Mouse (Mus musculus) erythroblast, embryonic 14.5 days (primary cell): Measurements from ENCODE around the gene Slc6a6. TPM values are rescaled to one million over a fixed set of nuclear protein-coding genes. Genes with fewer than 3 reads are reported as not detected.

ENCODE experiments used
- H3K27me3 ChIP-seq: 2 replicates; pipeline ENCODE4 v1.6.1; 2012; ENCODE audit warnings: inconsistent platforms; ENCODE audit not compliant: control insufficient read depth
- H3K36me3 ChIP-seq: 2 replicates; pipeline ENCODE4 v1.6.1; 2012; ENCODE audit warnings: mild to moderate bottlenecking, inconsistent platforms; ENCODE audit not compliant: control insufficient read depth
- H3K4me1 ChIP-seq: 2 replicates; pipeline ENCODE4 v1.6.1; 2012; ENCODE audit warnings: inconsistent platforms; ENCODE audit not compliant: control insufficient read depth
- H3K4me3 ChIP-seq: replicated peaks from 2 replicates; pipeline ENCODE3; 2012; ENCODE audit warnings: moderate library complexity, mild to moderate bottlenecking, inconsistent platforms
- H3K9me3 ChIP-seq: 2 replicates; pipeline ENCODE4 v1.6.1; 2012; ENCODE audit warnings: low read length, inconsistent platforms, mixed read lengths; ENCODE audit not compliant: control insufficient read depth
- GATA1 ChIP-seq: IDR thresholded peaks from 2 replicates; pipeline ENCODE4 v1.6.1; 2012; ENCODE audit warnings: low read length, inconsistent platforms, mixed read lengths
- TAL1 ChIP-seq: IDR thresholded peaks from 3 replicates; pipeline ENCODE4 v1.6.1; 2012; ENCODE audit warnings: low read length, inconsistent platforms, mixed read lengths
- polyA plus RNA-seq: library from polyadenylated mRNA; stranded (reverse); fragments of >175 nt; gene quantifications from 2 replicates; pipeline ENCODE4 v1.2.3, GENCODE M21; 2012

Gene Slc6a6
- polyA plus RNA-seq, 1 experiment: 0.45 TPM

- Histone ChIP-seq H3K36me3 (no peaks in the 10 kb centered on the region), H3K4me1 (no peaks in the 10 kb centered on the region), H3K4me3 (no peak overlapping the region), H3K9me3 (no peaks in the 10 kb centered on the region), H3K27me3 (no peaks in the 10 kb centered on the region)
- TF ChIP-seq TAL1 (no peak), GATA1 (no peak)
These were observed 90.1 kb downstream of the Slc6a6 start for GRCm38 (mm10) chr6:91773951-91774350.

DNA sequence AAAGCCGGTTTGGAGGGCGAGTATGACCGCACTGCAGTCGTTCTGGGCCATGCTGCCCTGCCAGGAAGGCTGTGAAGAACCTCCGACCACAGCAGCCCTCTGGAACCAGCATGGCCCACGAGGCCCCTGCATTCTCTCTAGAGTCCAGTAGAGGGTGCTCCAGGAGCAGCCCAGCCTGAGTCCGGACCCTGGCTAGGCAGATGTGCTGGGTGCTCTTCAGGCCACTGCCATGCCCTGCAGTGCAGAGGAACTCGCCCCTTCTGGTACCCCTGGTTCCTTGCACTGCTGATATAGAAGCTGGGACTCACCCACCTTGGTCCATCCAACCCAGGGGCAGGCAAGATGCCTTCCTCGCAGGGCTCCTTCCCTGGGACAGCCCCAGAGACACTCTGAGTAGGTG lies 92.7 kb downstream of the Slc6a6 start:
- no peaks in the 10 kb centered on the region for H3K9me3 ChIP-seq
- H3K4me1 ChIP-seq: no peaks in the 10 kb centered on the region
- H3K27me3 ChIP-seq: no peaks in the 10 kb centered on the region
- no peaks in the 10 kb centered on the region for H3K36me3 ChIP-seq
- H3K4me3 ChIP-seq: no peak overlapping the region
- TF ChIP-seq TAL1 (no peak), GATA1 (no peak)

DNA sequence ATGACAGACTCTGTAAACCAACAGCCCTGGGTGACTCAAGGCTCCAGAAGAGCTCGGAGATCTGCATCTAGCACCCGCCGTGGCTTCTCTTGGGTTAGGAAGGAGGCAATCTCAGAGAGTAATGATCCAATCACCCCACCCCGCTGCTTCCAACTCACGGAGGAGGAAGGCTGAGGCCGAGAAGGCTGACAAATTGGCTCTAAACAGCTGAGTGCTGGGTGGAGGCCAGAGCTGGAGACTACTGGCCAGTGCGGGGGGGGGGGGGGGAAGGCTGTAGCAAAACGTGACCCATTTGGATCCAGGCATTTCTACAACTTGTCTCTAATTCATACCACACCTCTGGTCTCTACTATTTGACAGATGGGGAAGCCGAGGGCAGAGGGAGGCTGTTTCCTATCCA lies 95.4 kb downstream of the Slc6a6 start:
- Histone ChIP-seq H3K4me1 (no peaks in the 10 kb centered on the region), H3K9me3 (no peaks in the 10 kb centered on the region), H3K36me3 (no peaks in the 10 kb centered on the region), H3K4me3 (no peak overlapping the region), H3K27me3 (no peaks in the 10 kb centered on the region)
- TF ChIP-seq TAL1 (no peak), GATA1 (no peak)

DNA sequence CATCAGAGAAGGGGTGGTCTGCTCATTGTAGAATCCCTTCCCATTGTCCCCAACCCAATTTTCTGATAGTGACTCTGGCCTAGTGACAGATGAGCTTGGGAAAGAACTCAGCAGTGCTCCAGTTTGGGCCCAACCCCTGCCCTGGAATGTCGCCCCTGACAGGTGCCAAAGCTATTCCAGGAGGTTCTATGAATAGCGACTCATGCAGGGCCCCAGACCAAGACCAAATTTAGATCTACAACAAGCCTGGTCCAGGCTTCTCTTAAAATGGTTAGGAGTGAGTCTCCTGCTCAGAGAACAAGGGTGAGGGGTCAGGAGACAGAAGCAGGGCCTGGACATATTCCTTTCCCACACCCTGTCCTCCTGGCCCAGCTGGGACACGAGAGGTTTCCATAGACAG lies 101.2 kb downstream of the Slc6a6 start:
- Histone ChIP-seq H3K4me3 (no peak overlapping the region), H3K9me3 (no peaks in the 10 kb centered on the region), H3K27me3 (no peaks in the 10 kb centered on the region), H3K4me1 (no peaks in the 10 kb centered on the region), H3K36me3 (no peaks in the 10 kb centered on the region)
- TF ChIP-seq TAL1 (no peak), GATA1 (no peak)

GRCm38 (mm10) chr6:91788311-91788798 lies 104.5 kb downstream of the Slc6a6 start:
- Histone ChIP-seq H3K36me3 (no peaks in the 10 kb centered on the region), H3K9me3 (no peaks in the 10 kb centered on the region), H3K4me3 (no peak overlapping the region), H3K27me3 (no peaks in the 10 kb centered on the region), H3K4me1 (no peaks in the 10 kb centered on the region)
- TF ChIP-seq GATA1: no peak
- no peak for TF ChIP-seq TAL1

- TF ChIP-seq GATA1 (no peak), TAL1 (no peak)
- H3K9me3 ChIP-seq: no peaks in the 10 kb centered on the region
- no peaks in the 10 kb centered on the region for H3K36me3 ChIP-seq
- H3K27me3 ChIP-seq: no peaks in the 10 kb centered on the region
- no peaks in the 10 kb centered on the region for H3K4me1 ChIP-seq
- no peak overlapping the region for H3K4me3 ChIP-seq
These were observed 111.8 kb downstream of the Slc6a6 start for GRCm38 (mm10) chr6:91795640-91796039.

DNA sequence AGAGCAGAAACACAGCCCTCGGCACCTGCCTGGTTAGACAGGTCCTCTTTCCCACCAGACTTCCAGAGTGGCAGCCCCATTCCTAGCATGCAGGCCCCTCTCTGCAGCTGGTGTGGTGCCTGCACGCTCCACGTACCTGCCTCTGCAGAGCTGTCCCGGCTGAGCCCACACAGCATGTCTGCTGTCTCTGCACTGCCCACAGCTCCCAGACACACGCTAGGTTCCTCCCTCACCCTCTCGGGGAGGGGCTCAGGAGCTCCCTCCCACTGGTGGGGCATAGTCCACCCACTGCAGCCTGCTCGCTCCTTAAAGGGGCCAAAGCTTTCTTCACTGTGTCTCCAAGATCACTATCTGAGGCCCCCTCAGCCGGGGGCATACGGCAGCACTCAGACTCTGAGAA lies 112.2 kb downstream of the Slc6a6 start:
- no peaks in the 10 kb centered on the region for H3K27me3 ChIP-seq
- no peak for TF ChIP-seq TAL1
- no peak for TF ChIP-seq GATA1
- no peaks in the 10 kb centered on the region for H3K9me3 ChIP-seq
- H3K4me1 ChIP-seq: no peaks in the 10 kb centered on the region
- no peaks in the 10 kb centered on the region for H3K36me3 ChIP-seq
- no peak overlapping the region for H3K4me3 ChIP-seq

DNA sequence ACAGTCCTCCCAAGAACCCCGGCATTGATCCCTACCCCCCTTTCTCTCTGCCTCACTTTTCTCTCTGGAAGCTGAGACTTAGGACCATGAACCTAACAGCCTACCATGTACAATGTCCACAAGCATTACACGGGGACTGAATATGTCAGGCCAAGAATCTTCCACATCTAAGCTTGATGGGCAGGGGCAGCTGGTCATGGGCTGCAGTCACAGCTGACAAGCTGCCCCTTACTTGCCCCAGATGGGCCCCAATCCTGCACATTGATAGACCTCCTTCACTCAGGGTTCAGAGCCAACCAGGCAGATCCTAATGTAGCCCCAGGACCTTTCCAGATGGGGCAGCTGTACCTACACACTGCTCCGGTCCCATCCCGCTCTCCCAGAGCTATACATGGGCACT lies 112.9 kb downstream of the Slc6a6 start:
- Histone ChIP-seq H3K4me3 (no peak overlapping the region), H3K36me3 (no peaks in the 10 kb centered on the region), H3K4me1 (no peaks in the 10 kb centered on the region), H3K9me3 (no peaks in the 10 kb centered on the region), H3K27me3 (no peaks in the 10 kb centered on the region)
- no peak for TF ChIP-seq TAL1
- TF ChIP-seq GATA1: no peak

DNA sequence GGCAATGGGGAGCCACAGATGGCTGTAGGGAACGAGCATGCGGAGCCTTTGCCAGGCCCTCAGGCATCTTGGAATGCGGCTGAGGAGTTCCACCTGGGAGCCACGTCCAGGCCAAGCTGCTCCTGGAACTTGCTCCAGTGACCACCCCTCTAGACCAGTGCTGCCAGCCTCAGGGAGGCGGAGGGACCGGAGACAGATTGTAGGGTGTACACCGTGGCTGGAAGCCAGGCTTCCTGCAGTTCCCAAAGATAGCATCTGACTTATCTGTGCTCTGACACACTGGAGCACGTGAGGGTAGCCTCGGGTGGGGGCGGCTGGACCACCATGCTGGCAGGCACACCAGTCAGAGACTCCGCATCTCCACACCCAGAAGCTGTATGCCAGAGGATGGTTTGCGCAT lies 114.6 kb downstream of the Slc6a6 start:
- H3K36me3 ChIP-seq: no peaks in the 10 kb centered on the region
- H3K4me3 ChIP-seq: no peak overlapping the region
- H3K9me3 ChIP-seq: no peaks in the 10 kb centered on the region
- no peaks in the 10 kb centered on the region for H3K4me1 ChIP-seq
- no peaks in the 10 kb centered on the region for H3K27me3 ChIP-seq
- no peak for TF ChIP-seq GATA1
- no peak for TF ChIP-seq TAL1

DNA sequence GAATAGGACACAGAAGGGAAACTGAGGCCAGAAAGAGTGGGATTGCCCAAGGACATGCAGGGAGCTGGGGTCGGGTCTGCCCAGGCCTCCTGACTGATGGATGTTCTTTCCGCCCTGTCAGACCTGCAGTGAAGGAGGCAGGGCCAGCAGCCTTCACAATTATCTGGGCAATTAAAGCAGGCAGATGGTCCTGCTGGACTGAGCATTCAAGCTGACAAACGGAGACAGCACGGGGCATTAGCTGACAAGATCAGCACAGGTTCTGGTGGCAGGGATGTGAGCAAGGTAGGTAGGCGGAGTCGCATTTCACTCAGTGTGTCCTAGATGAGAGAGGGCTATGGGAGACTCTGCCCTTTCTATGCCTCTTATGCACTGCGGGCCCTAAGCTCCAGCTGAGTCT lies 120.3 kb downstream of the Slc6a6 start:
- Histone ChIP-seq H3K27me3 (peaks cover 27% of the 10 kb centered on the region), H3K4me1 (no peaks in the 10 kb centered on the region), H3K36me3 (no peaks in the 10 kb centered on the region), H3K9me3 (no peaks in the 10 kb centered on the region), H3K4me3 (no peak overlapping the region)
- TF ChIP-seq TAL1 (no peak), GATA1 (no peak)
